Mouse (Mus musculus) T-helper 1 cell (primary cell): Measurements from ENCODE around the gene Endou.

Source experiments
- in situ Hi-C: fragments of 300-600 bp; cut with MboI, MseI; formaldehyde crosslinking; loops from one replicate; pipeline ENCODE4 v1.15.1; 2025; ENCODE audit warnings: high pct_unique_total_duplicates

The Endou gene

DNA sequence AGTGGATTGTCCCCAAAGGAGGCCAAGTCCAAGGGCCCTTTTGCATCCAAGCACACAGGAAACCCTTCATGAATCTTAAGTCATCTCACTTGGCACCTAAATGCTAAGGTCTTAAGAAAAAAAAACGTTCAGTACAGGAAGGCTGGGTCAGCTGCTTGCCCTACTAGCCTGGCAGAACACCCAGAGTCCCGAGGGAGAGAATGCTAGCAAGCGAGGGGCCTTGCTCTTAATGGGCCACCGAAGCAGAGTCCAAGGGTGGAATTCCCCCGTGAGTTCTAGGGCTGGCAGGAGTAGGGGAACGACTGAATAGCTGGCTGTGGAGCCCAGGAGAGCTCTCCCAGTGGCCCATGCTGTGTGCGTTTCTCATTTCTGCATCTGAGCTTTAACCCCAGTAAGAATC lies 2.3 kb downstream of the Endou start:
- in situ Hi-C loops = no loop called here

DNA sequence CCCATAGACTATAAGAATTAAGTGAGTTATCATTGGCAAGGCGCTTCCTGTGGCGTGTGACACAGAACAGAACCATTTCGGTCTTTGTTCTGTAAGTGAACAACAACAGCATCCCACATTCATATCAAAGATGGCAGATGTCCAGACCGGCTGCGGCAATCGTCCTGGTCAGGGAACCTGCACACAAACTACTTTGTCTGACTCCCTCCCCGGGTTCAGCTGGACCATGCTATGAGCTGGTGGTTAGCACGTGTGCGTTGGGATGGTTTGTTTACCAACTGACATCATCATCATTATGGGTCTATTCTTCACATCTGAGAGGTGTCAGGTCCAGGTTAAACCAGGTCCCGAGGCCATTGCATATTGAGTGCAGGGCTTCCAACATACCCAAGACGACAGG lies 2.7 kb downstream of the Endou start:
- in situ Hi-C loops = no loop called here

- in situ Hi-C loops = no loop called here
These were observed 3.6 kb downstream of the Endou start for GRCm38 (mm10) chr15:97727520-97727919.

GRCm38 (mm10) chr15:97727048-97727447 lies 4.1 kb downstream of the Endou start:
- in situ Hi-C loops = no loop called here

- in situ Hi-C loops = no loop called here
These were observed 4.8 kb downstream of the Endou start for GRCm38 (mm10) chr15:97726310-97726709.

DNA sequence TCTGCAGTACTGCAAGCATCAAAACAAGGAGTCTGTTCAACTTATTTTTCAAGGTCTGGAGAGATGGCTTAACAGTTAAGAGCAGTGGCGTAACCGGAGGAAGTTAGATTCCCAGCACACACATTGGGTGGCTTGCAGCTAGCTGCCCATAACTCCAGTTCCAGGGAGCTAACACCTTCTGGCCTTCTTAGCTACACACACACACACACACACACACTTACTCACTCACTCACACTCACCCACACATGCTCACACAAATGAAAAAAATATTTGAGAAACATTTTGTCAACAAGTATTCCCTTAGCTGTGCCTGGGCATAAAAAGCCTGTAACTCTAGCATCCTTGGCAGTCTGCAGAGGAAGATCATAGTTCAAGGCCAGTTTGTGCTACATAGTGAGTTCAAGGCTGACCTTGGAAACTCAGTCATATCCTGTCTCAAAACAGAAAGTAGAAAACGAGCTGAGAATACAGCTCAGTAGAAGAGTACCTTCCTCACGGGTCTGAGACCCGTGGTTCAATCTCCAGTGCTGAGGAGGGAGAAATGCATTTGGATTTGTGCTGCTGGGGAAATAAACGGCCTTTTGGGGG lies 5.8 kb downstream of the Endou start:
- in situ Hi-C loops = no loop called here

GRCm38 (mm10) chr15:97724346-97725197 lies 6.6 kb downstream of the Endou start:
- in situ Hi-C loops = no loop called here

- in situ Hi-C loops = no loop called here
These were observed 7.4 kb downstream of the Endou start for GRCm38 (mm10) chr15:97723536-97724345.

DNA sequence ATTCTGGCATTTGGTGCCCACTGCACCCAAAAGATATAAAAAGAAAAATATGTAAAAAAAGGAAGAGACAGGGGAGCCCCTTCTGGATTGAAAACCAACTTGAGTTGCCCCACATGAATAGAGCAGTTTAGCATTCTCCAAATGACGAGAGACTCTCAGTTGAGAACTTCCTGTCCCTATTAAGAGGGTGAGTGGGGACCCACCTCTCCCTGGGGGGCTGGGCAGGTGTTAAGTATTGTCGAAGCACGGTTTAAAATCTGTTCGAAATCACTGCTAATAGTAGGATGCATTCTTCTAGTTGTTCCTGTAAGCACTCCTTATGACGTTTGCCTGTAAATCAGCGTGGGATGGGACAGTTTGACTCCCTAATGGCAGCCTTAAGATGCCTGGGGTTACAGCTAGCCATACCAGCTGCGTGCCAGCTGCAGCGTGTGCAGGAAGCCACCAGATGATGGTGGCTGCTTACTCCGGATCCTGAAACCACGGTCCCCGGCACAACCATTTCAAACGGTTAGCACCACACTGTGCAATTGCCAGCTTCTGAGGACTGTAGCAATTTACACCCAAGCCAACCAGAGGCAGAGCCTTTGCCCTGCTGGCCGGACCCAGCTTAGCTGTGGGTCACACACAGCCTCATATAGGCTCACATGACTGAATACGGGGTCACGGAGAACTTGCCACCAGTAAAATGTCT lies 10.0 kb downstream of the Endou start:
- in situ Hi-C loops = no loop called here

GRCm38 (mm10) chr15:97720026-97720675 lies 11.0 kb downstream of the Endou start:
- in situ Hi-C loops = no loop called here

DNA sequence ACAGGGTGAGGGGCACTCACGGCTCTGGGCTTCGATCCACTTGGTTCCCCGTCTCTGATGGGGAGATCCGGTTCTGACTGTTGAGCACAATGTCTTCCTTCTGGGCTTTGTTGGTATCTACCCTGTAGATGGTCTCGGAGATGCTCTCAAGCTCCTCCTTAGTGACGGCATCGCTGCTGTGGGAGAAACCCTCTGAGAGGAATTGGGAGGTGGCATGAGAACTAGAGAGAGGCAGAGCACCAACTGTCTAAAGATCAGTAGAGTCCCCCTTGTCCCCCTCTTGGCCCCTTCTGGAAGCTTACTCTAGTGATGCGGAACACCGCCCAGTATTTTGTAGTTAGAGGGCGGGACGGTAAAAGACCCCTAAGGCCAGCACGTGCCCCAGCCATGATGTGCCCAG lies 11.6 kb downstream of the Endou start:
- in situ Hi-C loops = loop anchor here (10.0 kb wide), 1 partner anchor 135 kb away; no protein-coding TSS in a partner anchor

GRCm38 (mm10) chr15:97718535-97719155 lies 12.5 kb downstream of the Endou start:
- in situ Hi-C loops = loop anchor here (10.0 kb wide), 1 partner anchor 136 kb away; no protein-coding TSS in a partner anchor

GRCm38 (mm10) chr15:97717861-97718534 lies 13.1 kb downstream of the Endou start:
- in situ Hi-C loops = loop anchor here (10.0 kb wide), 1 partner anchor 137 kb away; no protein-coding TSS in a partner anchor

DNA sequence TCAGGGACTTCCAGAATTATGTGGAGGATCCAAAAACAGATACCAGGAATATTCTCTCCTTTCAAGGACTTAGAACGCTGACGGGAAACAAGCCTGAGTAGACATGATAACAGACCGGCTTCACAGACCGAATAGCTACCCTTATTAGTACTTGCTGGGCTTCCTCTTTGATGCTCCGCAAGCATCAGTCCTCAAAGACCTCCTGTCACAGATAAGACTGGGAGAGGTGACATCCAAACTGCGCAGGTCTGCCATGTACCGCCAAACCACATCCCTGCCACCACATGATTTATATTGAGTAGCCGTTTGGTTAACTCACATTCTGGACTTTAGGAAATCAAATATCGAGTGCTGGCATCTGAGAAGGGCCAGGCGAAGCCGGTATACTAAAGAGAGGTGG lies 14.4 kb downstream of the Endou start:
- in situ Hi-C loops = loop anchor here (10.0 kb wide), 1 partner anchor 138 kb away; no protein-coding TSS in a partner anchor

DNA sequence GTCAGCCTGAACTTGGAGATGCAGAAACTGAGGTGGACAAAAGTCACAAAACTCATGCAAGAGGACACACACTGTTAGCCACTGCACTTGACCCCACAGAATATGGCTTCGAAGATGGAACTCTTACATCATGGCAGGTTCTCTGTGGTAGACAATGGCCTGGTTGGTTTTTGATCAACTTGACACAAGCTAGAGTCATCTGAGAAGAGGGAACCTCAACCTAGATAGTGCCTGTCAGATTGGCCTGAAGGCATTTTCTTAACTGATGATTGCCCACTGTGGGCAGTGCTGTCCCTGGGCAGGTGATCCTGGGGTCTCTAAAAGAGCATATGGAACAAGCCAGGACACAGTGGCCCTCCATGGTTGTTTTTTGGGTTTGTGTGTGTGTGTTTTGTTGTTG lies 15.4 kb downstream of the Endou start:
- in situ Hi-C loops = loop anchor here (10.0 kb wide), 1 partner anchor 139 kb away; no protein-coding TSS in a partner anchor

- in situ Hi-C loops = loop anchor here (10.0 kb wide), 1 partner anchor 140 kb away; no protein-coding TSS in a partner anchor
These were observed 16.1 kb downstream of the Endou start for GRCm38 (mm10) chr15:97715083-97715482.

DNA sequence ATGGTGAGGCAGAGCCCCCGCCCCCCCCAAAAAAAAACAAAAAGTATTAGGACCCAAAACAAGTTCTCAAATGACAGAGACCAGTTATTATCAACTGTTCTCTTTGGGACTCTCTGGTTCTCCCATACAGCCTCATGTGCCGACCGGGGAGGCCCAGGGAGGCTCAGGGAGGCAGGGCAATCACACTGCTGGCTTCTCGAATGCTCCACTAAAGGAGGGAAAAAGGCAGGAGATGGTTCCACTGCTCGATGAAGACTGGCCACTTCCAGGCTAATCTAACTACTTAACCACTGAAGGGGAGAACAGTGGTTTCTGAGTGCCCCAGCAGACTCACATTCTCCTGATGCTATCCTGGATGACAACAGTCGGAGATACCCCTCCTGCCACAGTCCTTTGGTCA lies 18.6 kb downstream of the Endou start:
- in situ Hi-C loops = loop anchor here (5.0 to 10.0 kb wide), 3 partner anchors 45 to 142 kb away; no protein-coding TSS in a partner anchor

- in situ Hi-C loops = loop anchor here (5.0 to 10.0 kb wide), 3 partner anchors 46 to 144 kb away; no protein-coding TSS in a partner anchor
These were observed 20.2 kb downstream of the Endou start for GRCm38 (mm10) chr15:97710906-97711305.

- in situ Hi-C loops = no loop called here
These were observed 25.7 kb downstream of the Endou start, which contains the start of gene Rpap3 for GRCm38 (mm10) chr15:97705211-97706050. Gene Rpap3 (minus strand): TSS chr15:97705825.
